Mouse (Mus musculus) liver, embryonic 11.5 days (tissue): ENCODE measurements around the gene Fam83e. TPM values are rescaled to one million over a fixed set of nuclear protein-coding genes. Genes with fewer than 3 reads are reported as not detected.

Source experiments
- ATAC-seq: fragments of 200-750 bp; cut with Nextera tagmentation; replicated peaks from 2 replicates; pipeline ENCODE4 v1.8.0; 2017; ENCODE audit warnings: moderate number of reproducible peaks, mild to moderate bottlenecking, moderate TSS enrichment, moderate library complexity; ENCODE audit not compliant: low FRiP score
- DNase-seq: peaks from one replicate; pipeline ENCODE4 v3.0.0-alpha.2; 2017; ENCODE audit warnings: low spot score
- H3K27ac ChIP-seq: fragments of 300-500 bp; sonication (generic); 2 replicates; pipeline ENCODE4 v1.5.1; 2014; ENCODE audit warnings: mild to moderate bottlenecking, low read depth, low read length, control low read depth
- H3K27me3 ChIP-seq: fragments of 300-500 bp; sonication (generic); replicated peaks from 2 replicates; pipeline ENCODE4 v1.6.1; 2014; ENCODE audit warnings: low read length, mixed read lengths; ENCODE audit not compliant: control insufficient read depth, insufficient read depth
- H3K36me3 ChIP-seq: fragments of 300-500 bp; sonication (generic); 2 replicates; pipeline ENCODE4 v1.6.1; 2014; ENCODE audit warnings: mild to moderate bottlenecking, low read length, moderate library complexity, mixed read lengths; ENCODE audit not compliant: control insufficient read depth, insufficient read depth
- H3K4me1 ChIP-seq: fragments of 300-500 bp; sonication (generic); replicated peaks from 2 replicates; pipeline ENCODE4 v1.6.1; 2014; ENCODE audit warnings: low read length, mixed read lengths; ENCODE audit not compliant: control insufficient read depth, insufficient read depth
- H3K4me2 ChIP-seq: fragments of 300-500 bp; sonication (generic); 2 replicates; pipeline ENCODE4 v1.6.1; 2014; ENCODE audit warnings: mild to moderate bottlenecking, control low read depth, moderate library complexity
- H3K4me3 ChIP-seq: fragments of 300-500 bp; sonication (generic); 2 replicates; pipeline ENCODE4 v1.5.1; 2014; ENCODE audit warnings: low read depth, low read length, control low read depth
- H3K9ac ChIP-seq: fragments of 300-500 bp; sonication (generic); 2 replicates; pipeline ENCODE4 v1.6.1; 2014; ENCODE audit warnings: low read depth, low read length, control low read depth
- H3K9me3 ChIP-seq: fragments of 300-500 bp; sonication (generic); 2 replicates; pipeline ENCODE4 v1.6.1; 2016; ENCODE audit warnings: low read length, inconsistent platforms, mixed read lengths; ENCODE audit not compliant: control insufficient read depth
- WGBS: fragments of 180-500 bp; shearing (Covaris S2); extraction: QIAGEN DNeasy Blood & Tissue Kit; methylation state at CpG from one replicate; pipeline ENCODE4 v1.1.7; 2014; 5-methylcytosine and 5-hydroxymethylcytosine counted together
- polyA plus RNA-seq: library from polyadenylated mRNA; unstranded; fragments of >200 nt; fragmentation: Nextera tagmentation; extraction: Ambion mirVana; gene quantifications from 2 replicates; pipeline ENCODE4 v1.2.1, GENCODE M21; 2014

The Fam83e gene
- polyA plus RNA-seq, 1 experiment from 2014 or later, result 1.1 TPM

- no peak overlapping the region for H3K4me3 ChIP-seq
- H3K9ac ChIP-seq, result no peak overlapping the region
- ATAC-seq (no peak), DNase-seq (no peak)
- H3K27me3 ChIP-seq, result no peaks in the 10 kb centered on the region
- no peak overlapping the region for H3K4me2 ChIP-seq
- no peaks in the 10 kb centered on the region; the same call in 1 of the 2 replicates for H3K4me1 ChIP-seq
- H3K27ac ChIP-seq, result no peak overlapping the region
- WGBS, result 38% methylated on average over 10 of the region's 10 CpGs
- H3K36me3 ChIP-seq, result no peaks in the 10 kb centered on the region
- H3K9me3 ChIP-seq, result peaks cover 3% of the 10 kb centered on the region
Measured at GRCm38 (mm10) chr7:45749401-45749800, 28.4 kb downstream of the Fam83e start.

GRCm38 (mm10) chr7:45750162-45750561, 29.1 kb downstream of the Fam83e start:
- 75% methylated on average over 9 of the region's 9 CpGs for WGBS
- DNase-seq, result no peak
- H3K4me3 ChIP-seq, result no peak overlapping the region
- no peaks in the 10 kb centered on the region for H3K36me3 ChIP-seq
- no peaks in the 10 kb centered on the region for H3K27me3 ChIP-seq
- no peak overlapping the region for H3K9ac ChIP-seq
- H3K4me2 ChIP-seq, result no peak overlapping the region
- no peaks in the 10 kb centered on the region; the same call in 1 of the 2 replicates for H3K4me1 ChIP-seq
- no peak overlapping the region for H3K27ac ChIP-seq
- no peak for ATAC-seq
- peaks cover 3% of the 10 kb centered on the region for H3K9me3 ChIP-seq

DNA sequence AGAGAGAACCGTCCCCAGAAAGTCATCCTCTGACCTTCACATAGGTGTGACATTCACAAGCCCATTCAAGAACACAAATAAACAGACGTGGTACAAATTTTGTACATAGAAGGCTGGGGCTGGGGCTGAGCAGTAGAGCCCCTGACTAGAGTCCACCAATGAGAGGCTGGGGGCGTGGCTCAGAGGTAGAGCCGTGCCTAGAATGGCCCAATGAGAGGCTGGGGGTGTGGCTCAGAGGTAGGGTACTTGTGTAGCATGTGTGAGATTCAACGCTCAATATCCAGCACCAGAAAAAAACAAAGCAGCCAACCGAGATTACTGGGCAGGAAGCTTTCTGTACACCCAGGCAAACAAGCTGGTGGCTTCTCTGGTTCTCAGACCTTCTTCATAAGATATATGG, 34.7 kb downstream of the Fam83e start:
- Histone ChIP-seq H3K9ac (no peak overlapping the region), H3K4me2 (no peak overlapping the region), H3K27ac (no peak overlapping the region), H3K27me3 (peaks cover 26% of the 10 kb centered on the region), H3K9me3 (no peaks in the 10 kb centered on the region), H3K36me3 (no peaks in the 10 kb centered on the region), H3K4me3 (no peak overlapping the region), H3K4me1 (no peaks in the 10 kb centered on the region)
- no peak for ATAC-seq
- DNase-seq, result no peak
- WGBS, result 59% methylated on average over 6 of the region's 6 CpGs

GRCm38 (mm10) chr7:45759400-45759799, 38.4 kb downstream of the Fam83e start:
- H3K36me3 ChIP-seq, result no peaks in the 10 kb centered on the region
- no peaks in the 10 kb centered on the region for H3K9me3 ChIP-seq
- H3K4me2 ChIP-seq, result peak overlapping the region; percentile 56
- 0 out of 2 replicates have a peak, but pooled peaks have one; percentile 36 for ATAC-seq
- peak overlapping the region; percentile 25; the same call in 1 of the 2 replicates for H3K4me3 ChIP-seq
- no peaks in the 10 kb centered on the region for H3K4me1 ChIP-seq
- H3K27me3 ChIP-seq, result peaks cover 29% of the 10 kb centered on the region
- DNase-seq, result no peak
- no peak overlapping the region for H3K9ac ChIP-seq
- 7% methylated on average over 27 of the region's 27 CpGs for WGBS
- H3K27ac ChIP-seq, result no peak overlapping the region

- Histone ChIP-seq H3K36me3 (no peaks in the 10 kb centered on the region), H3K27ac (no peak overlapping the region), H3K4me3 (no peak overlapping the region), H3K9ac (no peak overlapping the region), H3K4me2 (no peak overlapping the region), H3K4me1 (no peaks in the 10 kb centered on the region), H3K27me3 (peaks cover 29% of the 10 kb centered on the region), H3K9me3 (no peaks in the 10 kb centered on the region)
- 56% methylated on average over 5 of the region's 5 CpGs for WGBS
- no peak for ATAC-seq
- DNase-seq, result no peak
Measured at GRCm38 (mm10) chr7:45760151-45760550, 39.1 kb downstream of the Fam83e start.

DNA sequence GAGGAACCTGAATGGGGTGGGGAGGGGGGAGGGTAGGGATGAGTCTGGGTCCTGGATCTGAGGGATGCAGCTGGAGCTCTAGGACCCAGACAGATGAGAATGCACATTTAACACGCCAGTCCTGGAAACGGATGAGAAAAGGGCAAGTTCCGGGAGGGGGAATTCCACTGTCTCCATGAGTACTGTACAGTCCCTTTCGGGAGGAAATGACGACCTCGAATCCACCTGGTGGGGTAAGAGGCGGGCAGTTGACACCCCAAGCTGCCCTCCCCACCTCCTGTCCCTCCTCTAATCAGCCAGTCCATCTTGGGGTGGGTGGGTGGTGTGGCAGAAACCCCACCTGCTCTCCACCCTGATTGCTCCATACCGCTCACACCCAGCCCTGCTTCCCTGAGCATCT, 45.0 kb downstream of the Fam83e start:
- Histone ChIP-seq H3K4me3 (no peak overlapping the region), H3K9ac (no peak overlapping the region), H3K27ac (no peak overlapping the region), H3K9me3 (no peaks in the 10 kb centered on the region), H3K4me1 (no peaks in the 10 kb centered on the region), H3K36me3 (no peaks in the 10 kb centered on the region), H3K27me3 (0 out of 2 replicates have a peak, but pooled peaks cover 2% of the 10 kb centered on the region), H3K4me2 (no peak overlapping the region)
- no peak for DNase-seq
- ATAC-seq, result no peak
- WGBS, result 55% methylated on average over 8 of the region's 8 CpGs

DNA sequence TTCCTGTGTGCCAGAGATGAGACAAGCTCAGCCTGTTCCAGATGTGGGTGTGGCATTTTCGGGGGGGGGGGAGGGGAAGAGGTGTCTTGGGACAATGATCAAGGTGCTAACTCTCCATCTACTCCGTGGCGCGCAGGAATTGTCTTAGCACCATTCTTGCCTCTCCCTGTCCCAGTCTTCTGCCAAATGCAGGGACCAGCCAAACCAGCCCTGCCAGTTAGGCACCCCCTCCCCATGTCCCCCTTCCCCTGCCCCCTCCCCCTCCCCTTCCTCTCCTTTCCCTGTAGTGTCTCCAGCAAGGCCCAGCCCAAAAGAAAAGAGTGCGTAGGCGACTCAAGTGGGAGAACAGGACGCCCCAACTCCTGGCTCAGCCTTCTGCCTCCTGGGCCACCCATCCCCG, 45.8 kb downstream of the Fam83e start:
- Histone ChIP-seq H3K27ac (no peak overlapping the region), H3K4me1 (no peaks in the 10 kb centered on the region), H3K4me2 (no peak overlapping the region), H3K36me3 (no peaks in the 10 kb centered on the region), H3K9me3 (no peaks in the 10 kb centered on the region), H3K4me3 (no peak overlapping the region), H3K27me3 (no peaks in the 10 kb centered on the region), H3K9ac (no peak overlapping the region)
- ATAC-seq (no peak), DNase-seq (no peak)
- 50% methylated on average over 8 of the region's 8 CpGs for WGBS

GRCm38 (mm10) chr7:45767500-45767899, 46.5 kb downstream of the Fam83e start:
- 85% methylated on average over 6 of the region's 6 CpGs for WGBS
- Histone ChIP-seq H3K36me3 (no peaks in the 10 kb centered on the region), H3K27ac (no peak overlapping the region), H3K9me3 (no peaks in the 10 kb centered on the region), H3K4me2 (no peak overlapping the region), H3K9ac (no peak overlapping the region), H3K4me1 (no peaks in the 10 kb centered on the region), H3K4me3 (no peak overlapping the region), H3K27me3 (no peaks in the 10 kb centered on the region)
- no peak for ATAC-seq
- DNase-seq, result no peak

DNA sequence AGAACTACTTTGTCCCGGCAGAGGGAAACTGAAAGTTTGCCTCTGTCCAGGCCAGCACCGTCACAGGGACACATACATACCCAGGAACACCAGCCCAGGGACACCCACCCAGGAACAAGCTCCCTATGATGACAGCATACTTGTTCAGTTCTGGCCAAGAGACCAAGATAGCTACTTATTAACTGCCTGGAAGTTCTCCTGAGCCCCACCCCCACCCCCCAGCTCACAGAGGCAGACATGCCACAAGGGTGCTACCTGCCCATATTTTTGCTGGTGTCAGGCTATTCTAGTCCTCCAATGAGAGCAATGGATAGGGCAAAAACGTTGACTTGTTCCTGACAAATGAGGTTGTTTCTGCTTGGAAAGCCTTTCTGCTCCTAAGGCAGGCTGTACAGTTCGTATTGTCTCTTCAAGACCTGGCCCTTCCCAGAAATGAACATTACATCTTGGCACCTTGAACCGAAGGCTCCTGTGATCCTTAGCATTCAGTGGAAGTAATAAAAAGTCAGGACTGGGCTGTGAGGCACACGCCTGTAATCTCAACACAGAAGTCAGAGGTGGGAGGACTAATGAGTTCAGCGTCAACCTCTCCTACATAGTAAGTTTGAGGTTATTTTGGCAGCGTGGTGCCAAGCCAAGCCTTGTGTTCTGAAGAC, 49.5 kb downstream of the Fam83e start:
- Histone ChIP-seq H3K9me3 (no peaks in the 10 kb centered on the region), H3K4me2 (no peak overlapping the region), H3K4me1 (no peaks in the 10 kb centered on the region), H3K27me3 (no peaks in the 10 kb centered on the region; the same call in 1 of the 2 replicates), H3K27ac (no peak overlapping the region), H3K9ac (no peak overlapping the region), H3K36me3 (no peaks in the 10 kb centered on the region), H3K4me3 (no peak overlapping the region)
- DNase-seq (no peak), ATAC-seq (0 out of 2 replicates have a peak, but pooled peaks have one; percentile 15)
- 61% methylated on average over 8 of the region's 8 CpGs for WGBS
